Mouse (Mus musculus) testis, postnatal 14 days (tissue): ENCODE data around the gene Smim14.

Experiments used
- DNase-seq: peaks from one replicate; pipeline ENCODE4 v3.0.0; 2021; ENCODE audit warnings: low spot score

The Smim14 gene

GRCm38 (mm10) chr5:65459454-65459853, 77.5 kb downstream of the Smim14 start:
- DNase-seq: no peak

- no peak for DNase-seq
These were observed 79.1 kb downstream of the Smim14 start for GRCm38 (mm10) chr5:65457846-65458245.

- no peak for DNase-seq
These were observed 79.7 kb downstream of the Smim14 start for GRCm38 (mm10) chr5:65457086-65457827.

- no peak for DNase-seq
These were observed 82.2 kb downstream of the Smim14 start for GRCm38 (mm10) chr5:65454771-65455170.

- no peak for DNase-seq
These were observed 88.0 kb downstream of the Smim14 start for GRCm38 (mm10) chr5:65448941-65449340.

- DNase-seq: no peak
These were observed 89.2 kb downstream of the Smim14 start for GRCm38 (mm10) chr5:65447826-65448225.

- no peak for DNase-seq
These were observed 90.2 kb downstream of the Smim14 start for GRCm38 (mm10) chr5:65446756-65447155.

GRCm38 (mm10) chr5:65444981-65445380, 92.0 kb downstream of the Smim14 start:
- no peak for DNase-seq

- DNase-seq: no peak
These were observed 98.9 kb downstream of the Smim14 start for GRCm38 (mm10) chr5:65438041-65438440.

GRCm38 (mm10) chr5:65435806-65436561, 101.0 kb downstream of the Smim14 start, which contains the start of gene Ugdh:
Gene Ugdh (minus strand): TSS chr5:65435949.
- DNase-seq: peak; percentile 97

- DNase-seq: no peak
These were observed 101.6 kb downstream of the Smim14 start for GRCm38 (mm10) chr5:65435363-65435805.

GRCm38 (mm10) chr5:65434471-65435362, 102.3 kb downstream of the Smim14 start:
- DNase-seq: no peak

GRCm38 (mm10) chr5:65429441-65429840, 107.5 kb downstream of the Smim14 start:
- no peak for DNase-seq

GRCm38 (mm10) chr5:65428321-65428720, 108.7 kb downstream of the Smim14 start:
- DNase-seq: no peak

GRCm38 (mm10) chr5:65425251-65425650, 111.7 kb downstream of the Smim14 start:
- DNase-seq: no peak

- no peak for DNase-seq
These were observed 112.8 kb downstream of the Smim14 start for GRCm38 (mm10) chr5:65424215-65424614.

GRCm38 (mm10) chr5:65422803-65423202, 114.2 kb downstream of the Smim14 start:
- no peak for DNase-seq

- DNase-seq: no peak
These were observed 116.2 kb downstream of the Smim14 start for GRCm38 (mm10) chr5:65420822-65421221.

GRCm38 (mm10) chr5:65419136-65419535, 117.8 kb downstream of the Smim14 start:
- DNase-seq: no peak

- peak; percentile 50 for DNase-seq
These were observed 121.1 kb downstream of the Smim14 start for GRCm38 (mm10) chr5:65415653-65416458.

- DNase-seq: no peak
These were observed 129.0 kb downstream of the Smim14 start for GRCm38 (mm10) chr5:65407989-65408388.
